Mouse (Mus musculus) liver, embryonic 15.5 days (tissue): ENCODE measurements around the gene Dnajc1. TPM values are rescaled to one million over a fixed set of nuclear protein-coding genes. Genes with fewer than 3 reads are reported as not detected.

Source experiments
- ATAC-seq: fragments of 200-750 bp; cut with Nextera tagmentation; 2 replicates; pipeline ENCODE4 v1.8.0; 2017; ENCODE audit warnings: moderate number of reproducible peaks, mild to moderate bottlenecking, moderate library complexity; ENCODE audit not compliant: insufficient read depth
- H3K27ac ChIP-seq: fragments of 300-500 bp; sonication (generic); replicated peaks from 2 replicates; pipeline ENCODE4 v1.5.1; 2015; ENCODE audit warnings: mild to moderate bottlenecking, inconsistent platforms
- H3K27me3 ChIP-seq: fragments of 300-500 bp; sonication (generic); 2 replicates; pipeline ENCODE4 v1.6.1; 2015; ENCODE audit warnings: mild to moderate bottlenecking, inconsistent platforms
- H3K36me3 ChIP-seq: fragments of 300-500 bp; sonication (generic); replicated peaks from 2 replicates; pipeline ENCODE4 v1.6.1; 2015; ENCODE audit warnings: moderate library complexity, mild to moderate bottlenecking, inconsistent platforms
- H3K4me1 ChIP-seq: fragments of 300-500 bp; sonication (generic); replicated peaks from 2 replicates; pipeline ENCODE4 v1.6.1; 2015; ENCODE audit warnings: inconsistent platforms
- H3K4me2 ChIP-seq: fragments of 300-500 bp; sonication (generic); 2 replicates; pipeline ENCODE4 v1.6.1; 2015; ENCODE audit warnings: moderate library complexity, mild to moderate bottlenecking, inconsistent platforms
- H3K4me3 ChIP-seq: fragments of 300-500 bp; sonication (generic); replicated peaks from 2 replicates; pipeline ENCODE4 v1.5.1; 2015; ENCODE audit warnings: mild to moderate bottlenecking, inconsistent platforms
- H3K9ac ChIP-seq: fragments of 300-500 bp; sonication (generic); 2 replicates; pipeline ENCODE4 v1.6.1; 2015; ENCODE audit warnings: moderate library complexity, mild to moderate bottlenecking, inconsistent platforms
- H3K9me3 ChIP-seq: fragments of 300-500 bp; sonication (generic); replicated peaks from 2 replicates; pipeline ENCODE4 v1.6.1; 2016; ENCODE audit warnings: inconsistent platforms
- WGBS: fragments of 180-500 bp; shearing (Covaris S2); methylation state at CpG from one replicate; pipeline ENCODE4 v1.1.7; 2015; ENCODE audit warnings: mixed read lengths; ENCODE audit not compliant: insufficient replicate concordance; 5-methylcytosine and 5-hydroxymethylcytosine counted together
- polyA plus RNA-seq: library from polyadenylated mRNA; unstranded; fragments of >200 nt; fragmentation: Nextera tagmentation; extraction: Ambion mirVana; gene quantifications from 2 replicates; pipeline ENCODE4 v1.2.1, GENCODE M21; 2015

Gene Dnajc1
- polyA plus RNA-seq, 1 experiment from 2014 or later: 9.6 TPM

- Histone ChIP-seq H3K9me3 (no peaks in the 10 kb centered on the region), H3K4me1 (no peaks in the 10 kb centered on the region), H3K27me3 (no peaks in the 10 kb centered on the region), H3K4me2 (no peak overlapping the region), H3K27ac (no peak overlapping the region), H3K36me3 (no peaks in the 10 kb centered on the region), H3K4me3 (no peak overlapping the region), H3K9ac (no peak overlapping the region)
- ATAC-seq: no peak
- 69% methylated on average over 1 of the region's 1 CpGs for WGBS
Observed at GRCm38 (mm10) chr2:18265736-18266135, 126.9 kb downstream of the Dnajc1 start.

GRCm38 (mm10) chr2:18264579-18264978 lies 128.1 kb downstream of the Dnajc1 start:
- ATAC-seq: no peak
- Histone ChIP-seq H3K27me3 (no peaks in the 10 kb centered on the region), H3K27ac (no peak overlapping the region), H3K9me3 (no peaks in the 10 kb centered on the region), H3K4me3 (no peak overlapping the region), H3K36me3 (no peaks in the 10 kb centered on the region), H3K4me1 (no peaks in the 10 kb centered on the region), H3K4me2 (no peak overlapping the region), H3K9ac (no peak overlapping the region)
- WGBS: 56% methylated on average over 3 of the region's 3 CpGs

DNA sequence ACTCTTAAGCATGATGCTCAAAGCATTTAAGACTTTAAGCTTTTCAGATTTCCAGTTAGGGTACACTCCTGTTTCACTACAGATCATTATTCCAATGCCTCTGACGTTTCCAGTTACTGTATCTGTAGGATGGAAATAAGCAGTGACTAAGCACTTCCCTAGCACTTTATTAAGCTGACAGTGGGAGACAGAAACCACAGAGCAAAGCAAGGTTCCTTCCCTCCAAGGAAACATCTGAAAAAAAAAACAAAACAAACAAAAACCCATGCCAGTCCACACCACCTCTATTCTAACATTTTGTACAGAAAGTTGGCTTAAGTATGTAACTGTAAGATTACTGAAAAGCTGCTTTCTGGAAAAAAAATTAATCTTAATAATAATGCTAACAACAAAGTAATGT lies 130.3 kb downstream of the Dnajc1 start:
- ATAC-seq: no peak
- Histone ChIP-seq H3K27ac (no peak overlapping the region), H3K36me3 (no peaks in the 10 kb centered on the region), H3K27me3 (no peaks in the 10 kb centered on the region), H3K4me2 (no peak overlapping the region), H3K4me1 (no peaks in the 10 kb centered on the region), H3K4me3 (no peak overlapping the region), H3K9me3 (no peaks in the 10 kb centered on the region), H3K9ac (no peak overlapping the region)
- 11% methylated on average over 1 of the region's 1 CpGs for WGBS

GRCm38 (mm10) chr2:18249224-18249623 lies 143.4 kb downstream of the Dnajc1 start:
- 38% methylated on average over 3 of the region's 3 CpGs for WGBS
- Histone ChIP-seq H3K9me3 (0 out of 2 replicates have a peak, but pooled peaks cover 3% of the 10 kb centered on the region), H3K9ac (no peak overlapping the region), H3K36me3 (peaks cover 5% of the 10 kb centered on the region; the same call in 1 of the 2 replicates), H3K27me3 (no peaks in the 10 kb centered on the region), H3K4me3 (no peak overlapping the region), H3K4me1 (no peaks in the 10 kb centered on the region), H3K27ac (no peak overlapping the region), H3K4me2 (no peak overlapping the region)
- no peak for ATAC-seq

DNA sequence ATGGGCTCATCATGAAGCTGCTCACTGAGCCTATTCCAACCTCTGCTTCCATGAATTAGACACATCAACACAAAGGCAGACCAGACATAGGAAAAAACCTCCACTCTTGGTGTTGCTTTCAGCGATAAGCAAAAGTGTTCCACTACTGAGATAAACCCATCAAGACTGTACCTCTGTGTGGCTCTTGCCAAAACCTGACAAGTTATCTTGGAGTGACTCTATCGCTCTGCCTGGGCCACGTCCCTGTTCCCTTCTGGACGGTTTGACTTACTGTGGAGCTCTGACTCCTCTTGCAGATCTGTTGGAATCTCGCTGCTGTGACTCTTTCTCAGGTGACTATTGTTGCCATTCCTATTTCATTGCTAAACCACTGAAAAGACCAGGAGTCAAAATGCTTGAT lies 157.1 kb downstream of the Dnajc1 start:
- 43% methylated on average over 5 of the region's 5 CpGs for WGBS
- H3K9ac ChIP-seq: no peak overlapping the region
- H3K27ac ChIP-seq: no peak overlapping the region
- no peak overlapping the region for H3K4me3 ChIP-seq
- H3K4me2 ChIP-seq: no peak overlapping the region
- H3K27me3 ChIP-seq: no peaks in the 10 kb centered on the region
- no peaks in the 10 kb centered on the region for H3K36me3 ChIP-seq
- ATAC-seq: no peak
- H3K9me3 ChIP-seq: no peaks in the 10 kb centered on the region
- no peaks in the 10 kb centered on the region for H3K4me1 ChIP-seq

DNA sequence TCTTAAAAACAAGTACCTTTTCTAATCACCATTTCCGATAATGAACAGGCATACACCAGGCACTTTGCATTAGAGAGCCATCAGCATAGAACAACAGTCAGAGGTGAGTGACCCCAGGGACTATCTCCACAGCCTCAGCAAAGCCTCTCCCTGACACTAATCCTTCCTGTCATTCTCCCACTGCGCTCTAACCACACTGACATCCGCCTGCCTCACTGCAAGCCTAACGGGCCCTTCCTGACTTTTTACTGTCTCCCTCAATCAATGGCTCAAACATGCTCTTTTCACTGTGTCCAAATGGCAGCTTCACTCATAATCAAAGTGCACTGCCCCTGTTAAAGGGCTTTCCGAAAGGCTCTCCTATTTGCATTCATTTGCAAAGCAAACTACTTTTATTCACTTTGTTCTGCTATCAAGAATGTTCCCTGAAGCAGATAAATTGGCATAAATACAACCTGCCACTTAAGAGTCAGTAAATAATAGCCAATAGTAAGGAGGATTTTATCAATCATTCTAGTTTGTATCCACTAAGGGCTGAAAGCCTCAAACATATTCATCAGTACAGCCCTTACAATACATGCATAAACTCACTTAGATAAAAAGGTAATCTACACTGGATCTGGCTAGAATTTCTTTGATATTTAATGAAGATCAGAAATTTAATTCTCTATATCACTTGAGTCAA lies 159.6 kb downstream of the Dnajc1 start:
- Histone ChIP-seq H3K4me1 (no peaks in the 10 kb centered on the region), H3K27me3 (no peaks in the 10 kb centered on the region), H3K27ac (no peak overlapping the region), H3K9ac (no peak overlapping the region), H3K4me3 (no peak overlapping the region), H3K4me2 (no peak overlapping the region), H3K36me3 (no peaks in the 10 kb centered on the region), H3K9me3 (no peaks in the 10 kb centered on the region)
- 23% methylated on average over 5 of the region's 5 CpGs for WGBS
- ATAC-seq: no peak

GRCm38 (mm10) chr2:18231143-18231542 lies 161.5 kb downstream of the Dnajc1 start:
- no peak for ATAC-seq
- H3K4me1 ChIP-seq: no peaks in the 10 kb centered on the region
- no peaks in the 10 kb centered on the region for H3K27me3 ChIP-seq
- no peak overlapping the region for H3K9ac ChIP-seq
- no peak overlapping the region for H3K4me3 ChIP-seq
- no peak overlapping the region for H3K27ac ChIP-seq
- no peak overlapping the region for H3K4me2 ChIP-seq
- 70% methylated on average over 4 of the region's 4 CpGs for whole genome bisulfite sequencing
- H3K36me3 ChIP-seq: no peaks in the 10 kb centered on the region
- no peaks in the 10 kb centered on the region for H3K9me3 ChIP-seq

- no peaks in the 10 kb centered on the region for H3K36me3 ChIP-seq
- no peak for ATAC-seq
- no peak overlapping the region for H3K4me2 ChIP-seq
- H3K9ac ChIP-seq: no peak overlapping the region
- no peaks in the 10 kb centered on the region for H3K27me3 ChIP-seq
- WGBS: 67% methylated on average over 2 of the region's 2 CpGs
- H3K9me3 ChIP-seq: no peaks in the 10 kb centered on the region
- H3K4me1 ChIP-seq: no peaks in the 10 kb centered on the region
- no peak overlapping the region for H3K4me3 ChIP-seq
- H3K27ac ChIP-seq: no peak overlapping the region
Observed at GRCm38 (mm10) chr2:18229279-18229678, 163.4 kb downstream of the Dnajc1 start.

DNA sequence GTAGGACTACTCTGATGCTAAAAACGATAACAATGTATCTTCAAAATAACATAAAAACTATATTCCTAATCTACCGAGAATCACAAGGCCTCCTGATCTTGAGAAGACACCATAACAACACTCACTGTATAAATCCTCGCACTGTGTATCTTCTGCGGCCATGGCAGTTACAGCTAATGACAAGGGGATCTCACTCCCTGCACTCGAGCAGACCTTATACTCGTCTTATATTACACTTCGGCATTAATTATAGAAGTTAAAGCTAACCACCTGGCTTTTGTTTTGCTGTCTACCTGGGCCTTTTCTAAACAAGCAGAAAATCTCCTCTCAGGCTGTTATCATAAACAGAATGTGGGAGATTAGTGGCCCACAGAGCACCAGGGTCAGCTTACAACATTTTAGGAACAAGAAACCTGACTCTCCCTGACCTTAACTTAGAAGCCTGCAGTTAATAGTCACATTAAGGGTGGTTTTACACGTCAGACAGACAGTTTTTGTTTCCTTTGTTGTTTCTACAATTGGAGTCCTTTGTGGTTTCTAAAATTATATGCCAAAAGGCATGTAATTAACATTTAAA lies 164.1 kb downstream of the Dnajc1 start:
- no peak for ATAC-seq
- no peak overlapping the region for H3K9ac ChIP-seq
- no peak overlapping the region for H3K27ac ChIP-seq
- no peak overlapping the region for H3K4me3 ChIP-seq
- WGBS: 64% methylated on average over 8 of the region's 8 CpGs
- no peaks in the 10 kb centered on the region for H3K9me3 ChIP-seq
- no peak overlapping the region for H3K4me2 ChIP-seq
- H3K27me3 ChIP-seq: no peaks in the 10 kb centered on the region
- H3K4me1 ChIP-seq: 0 out of 2 replicates have a peak, but pooled peaks cover 3% of the 10 kb centered on the region
- no peaks in the 10 kb centered on the region for H3K36me3 ChIP-seq

DNA sequence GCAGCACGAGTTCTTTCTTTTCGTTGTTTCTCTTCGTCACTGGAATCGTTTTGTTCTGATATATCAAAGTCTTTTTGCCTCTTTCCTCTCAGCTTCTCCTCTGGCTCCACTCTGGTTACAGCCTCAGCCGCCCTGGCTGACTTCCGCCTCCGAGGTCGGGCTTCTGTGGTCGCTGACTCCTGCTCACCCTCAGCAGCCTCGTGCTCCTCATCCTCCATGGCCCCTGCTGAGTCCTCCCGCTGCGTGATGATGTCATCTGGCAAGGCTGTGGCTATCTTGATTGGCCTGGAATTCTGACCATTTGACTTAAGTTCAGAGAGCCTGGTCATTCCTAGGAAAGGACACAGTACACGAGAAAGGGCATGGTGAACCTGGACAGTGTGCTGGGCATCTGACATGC lies 173.1 kb downstream of the Dnajc1 start:
- no peak for ATAC-seq
- H3K4me1 ChIP-seq: 0 out of 2 replicates have a peak, but pooled peaks cover 3% of the 10 kb centered on the region
- no peaks in the 10 kb centered on the region for H3K9me3 ChIP-seq
- no peak overlapping the region for H3K9ac ChIP-seq
- no peaks in the 10 kb centered on the region for H3K27me3 ChIP-seq
- no peak overlapping the region for H3K27ac ChIP-seq
- no peak overlapping the region for H3K4me2 ChIP-seq
- 69% methylated on average over 13 of the region's 13 CpGs for whole genome bisulfite sequencing
- peaks cover 38% of the 10 kb centered on the region for H3K36me3 ChIP-seq
- no peak overlapping the region for H3K4me3 ChIP-seq

GRCm38 (mm10) chr2:18219136-18219535 lies 173.5 kb downstream of the Dnajc1 start:
- H3K4me3 ChIP-seq: no peak overlapping the region
- no peak overlapping the region for H3K9ac ChIP-seq
- no peak overlapping the region for H3K27ac ChIP-seq
- no peak overlapping the region for H3K4me2 ChIP-seq
- WGBS: 64% methylated on average over 8 of the region's 8 CpGs
- no peaks in the 10 kb centered on the region for H3K27me3 ChIP-seq
- no peak for ATAC-seq
- H3K4me1 ChIP-seq: 0 out of 2 replicates have a peak, but pooled peaks cover 2% of the 10 kb centered on the region
- peaks cover 43% of the 10 kb centered on the region for H3K36me3 ChIP-seq
- no peaks in the 10 kb centered on the region for H3K9me3 ChIP-seq

DNA sequence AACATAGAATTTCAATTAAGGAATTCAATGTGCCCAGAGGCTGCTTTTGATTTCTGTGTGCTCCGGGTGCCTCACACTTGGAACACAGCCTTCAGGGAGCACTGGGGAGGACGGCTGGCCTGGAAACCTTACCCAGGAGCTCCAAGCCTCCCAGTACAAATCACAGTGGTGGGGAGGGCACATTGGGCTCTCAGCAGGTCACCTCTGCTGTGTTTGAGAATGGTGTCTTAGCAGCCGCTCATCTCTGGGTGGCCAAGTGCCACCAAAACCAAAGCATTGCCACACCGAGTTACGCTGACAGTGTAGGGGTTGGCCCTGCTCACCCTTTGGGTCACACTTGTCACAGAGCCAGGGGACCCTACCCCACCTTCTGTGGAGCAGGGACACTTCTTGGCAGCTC lies 174.1 kb downstream of the Dnajc1 start:
- no peak for ATAC-seq
- no peaks in the 10 kb centered on the region for H3K27me3 ChIP-seq
- no peak overlapping the region for H3K4me3 ChIP-seq
- no peak overlapping the region for H3K27ac ChIP-seq
- H3K36me3 ChIP-seq: peaks cover 48% of the 10 kb centered on the region
- no peak overlapping the region for H3K4me2 ChIP-seq
- H3K9ac ChIP-seq: no peak overlapping the region
- WGBS: 72% methylated on average over 5 of the region's 5 CpGs
- H3K4me1 ChIP-seq: no peaks in the 10 kb centered on the region
- H3K9me3 ChIP-seq: no peaks in the 10 kb centered on the region
